Mouse (Mus musculus) mesoderm, embryonic 11.5 days (tissue): Measurements from ENCODE around the gene Gpbp1.

Experiments used
- DNase-seq: peaks from one replicate; pipeline ENCODE4 v3.0.0-alpha.2; 2012; ENCODE audit warnings: low read depth, low spot score

Gene Gpbp1

GRCm38 (mm10) chr13:111467350-111467749 lies 22.6 kb downstream of the Gpbp1 start:
- DNase-seq: no peak

GRCm38 (mm10) chr13:111461424-111461823 lies 28.5 kb downstream of the Gpbp1 start:
- peak; percentile 34 for DNase-seq

GRCm38 (mm10) chr13:111456790-111457189 lies 33.1 kb downstream of the Gpbp1 start:
- DNase-seq: no peak

GRCm38 (mm10) chr13:111444325-111444724 lies 45.6 kb downstream of the Gpbp1 start:
- DNase-seq: no peak

DNA sequence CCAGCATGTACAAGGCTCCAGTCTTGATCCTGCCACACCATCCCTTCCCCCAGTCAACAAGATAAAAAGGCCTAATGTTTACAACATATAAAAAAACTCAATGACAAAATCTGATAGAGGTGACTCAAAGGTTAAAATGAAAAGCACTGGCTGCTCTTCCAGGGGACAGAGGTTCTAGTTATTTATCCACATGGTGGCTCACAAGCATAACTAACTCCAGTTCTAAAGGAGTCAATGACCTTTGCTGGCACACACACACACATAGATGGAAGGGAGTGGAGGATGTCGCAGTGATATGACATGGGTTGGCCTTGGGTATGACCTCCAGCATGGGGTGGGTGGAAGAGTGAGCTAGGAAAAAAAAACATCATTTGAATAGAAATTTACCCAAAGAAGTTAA lies 58.7 kb downstream of the Gpbp1 start:
- DNase-seq: no peak

GRCm38 (mm10) chr13:111421330-111421729 lies 68.6 kb downstream of the Gpbp1 start:
- no peak for DNase-seq

GRCm38 (mm10) chr13:111418087-111418486 lies 71.8 kb downstream of the Gpbp1 start:
- DNase-seq: no peak

- peak; percentile 51 for DNase-seq
Observed at GRCm38 (mm10) chr13:111413156-111413555, 76.8 kb downstream of the Gpbp1 start.

DNA sequence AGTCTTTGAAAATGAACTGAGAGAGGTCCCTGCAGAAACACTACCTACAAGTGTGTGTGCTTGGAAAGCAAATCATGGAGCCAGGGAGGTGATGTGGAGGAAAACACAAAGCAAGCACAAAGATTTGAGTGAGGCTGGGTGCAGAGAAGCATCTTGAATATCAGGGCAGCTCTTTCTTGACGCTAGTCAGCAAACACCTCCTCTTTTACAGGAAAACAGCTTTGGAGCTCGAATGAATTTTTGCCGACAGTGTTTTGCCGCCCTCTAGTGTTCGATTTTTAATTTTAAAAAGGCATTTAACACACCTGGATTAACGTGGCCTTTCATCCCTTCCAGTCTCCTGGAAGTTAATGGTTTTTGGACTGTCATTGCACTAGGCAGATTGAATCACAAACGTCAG lies 79.1 kb downstream of the Gpbp1 start:
- peak; percentile 58 for DNase-seq

DNA sequence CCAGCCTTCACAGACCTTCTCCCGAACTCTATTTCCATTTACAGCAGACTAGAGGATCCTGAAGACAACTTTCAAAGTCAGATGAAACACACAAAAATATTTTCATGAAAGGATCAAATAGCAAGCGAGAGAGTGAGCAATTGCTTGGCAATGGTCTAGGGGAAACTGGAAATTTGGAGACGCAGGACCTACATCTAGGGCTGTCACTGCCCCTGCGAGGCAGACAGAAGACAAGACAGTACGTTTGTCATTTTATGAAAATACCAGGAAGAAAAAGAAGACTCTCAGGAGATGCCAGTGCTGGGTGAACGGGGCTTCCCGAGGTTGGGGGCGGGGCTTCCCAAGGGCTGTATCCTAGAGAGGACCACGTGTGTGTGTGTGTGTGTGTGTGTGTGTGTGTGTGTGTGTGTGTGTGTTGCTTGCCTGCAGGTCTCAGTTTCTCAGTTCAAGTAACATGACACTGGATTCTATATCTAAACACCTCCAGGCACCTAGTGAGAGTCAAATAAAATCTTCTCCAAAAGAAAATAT lies 83.0 kb downstream of the Gpbp1 start:
- no peak for DNase-seq

DNA sequence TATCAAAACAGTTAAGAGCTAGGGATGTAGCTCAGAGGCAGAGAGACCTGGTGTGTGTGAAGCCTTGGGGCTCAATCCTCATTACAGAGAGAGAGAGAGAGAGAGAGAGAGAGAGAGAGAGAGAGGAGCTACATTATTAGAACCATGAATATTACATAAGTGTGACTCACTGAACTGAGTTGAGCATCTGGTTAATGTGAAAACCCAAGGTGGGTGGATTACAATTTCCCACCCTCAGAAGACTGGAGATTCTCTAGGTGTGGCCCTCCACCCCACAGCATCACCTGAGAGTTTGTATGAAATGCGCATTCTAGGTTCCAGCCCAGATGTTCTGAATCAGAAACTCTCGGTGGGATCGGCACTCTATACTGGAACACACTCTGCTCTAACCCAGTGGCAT lies 84.0 kb downstream of the Gpbp1 start:
- no peak for DNase-seq

DNA sequence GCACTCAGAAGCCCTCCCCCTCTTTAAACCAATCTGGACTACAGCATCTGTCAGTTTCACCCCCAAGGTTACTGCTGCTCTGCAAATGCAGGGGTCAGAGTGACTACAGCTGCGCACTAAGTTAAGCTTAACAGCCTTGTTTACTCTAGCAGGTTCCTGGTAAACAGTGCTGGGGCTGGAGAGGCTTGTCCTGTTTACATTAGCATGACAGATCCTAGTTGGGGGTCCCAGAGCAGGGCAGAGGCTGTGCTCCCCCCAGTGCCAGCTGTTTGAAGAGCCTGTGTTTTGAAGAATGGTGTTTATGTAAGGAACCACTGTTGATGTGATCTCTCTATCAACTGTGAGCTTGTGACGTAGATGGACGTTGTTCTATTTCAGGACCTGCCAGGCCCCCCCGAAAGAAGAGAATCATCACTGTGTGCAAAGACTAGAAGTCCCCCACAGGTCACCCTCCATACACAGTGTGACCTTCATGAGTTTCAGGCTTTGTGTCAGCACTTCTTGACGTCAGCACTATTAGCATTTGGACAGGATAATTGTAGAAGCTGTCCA lies 92.2 kb downstream of the Gpbp1 start:
- peak; percentile 28 for DNase-seq

DNA sequence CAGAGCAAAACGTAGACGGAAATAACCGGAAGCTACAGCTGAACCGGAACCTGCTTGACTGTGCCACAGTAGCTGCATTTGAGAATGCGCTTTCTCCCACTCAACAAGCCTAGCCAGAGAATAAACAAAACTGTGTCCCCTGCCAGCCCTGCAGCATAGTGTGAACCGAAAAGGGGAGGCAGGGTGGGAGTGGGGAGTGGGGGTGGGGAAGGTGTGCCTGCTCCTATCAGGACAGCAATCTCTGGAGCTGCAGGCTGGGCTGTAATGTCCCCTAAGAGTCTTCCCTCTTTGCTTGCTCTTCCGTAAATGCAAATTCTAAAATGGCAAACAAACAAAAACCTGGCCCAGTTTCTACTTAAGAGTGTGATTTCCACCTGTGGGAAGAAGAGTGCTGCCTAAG lies 92.8 kb downstream of the Gpbp1 start:
- DNase-seq: no peak

DNA sequence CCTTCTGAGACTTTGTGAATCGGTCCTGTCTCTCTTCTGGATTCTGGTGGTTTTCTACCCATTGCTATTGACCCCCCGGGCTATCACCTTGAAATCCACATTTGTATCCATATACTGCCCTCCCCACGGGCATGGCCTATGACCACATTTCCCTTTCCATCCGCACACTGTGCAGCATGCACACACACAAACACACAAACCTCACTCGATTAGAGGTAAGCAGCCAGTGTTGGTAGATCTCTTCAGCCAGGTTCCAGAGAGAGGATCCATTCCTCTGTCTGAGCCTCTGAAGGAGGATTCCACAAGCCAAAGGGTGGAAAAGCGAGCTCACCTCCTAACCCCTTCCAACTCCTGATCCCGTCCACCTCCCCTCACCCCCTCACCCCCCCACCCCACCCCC lies 94.4 kb downstream of the Gpbp1 start:
- DNase-seq: no peak

DNA sequence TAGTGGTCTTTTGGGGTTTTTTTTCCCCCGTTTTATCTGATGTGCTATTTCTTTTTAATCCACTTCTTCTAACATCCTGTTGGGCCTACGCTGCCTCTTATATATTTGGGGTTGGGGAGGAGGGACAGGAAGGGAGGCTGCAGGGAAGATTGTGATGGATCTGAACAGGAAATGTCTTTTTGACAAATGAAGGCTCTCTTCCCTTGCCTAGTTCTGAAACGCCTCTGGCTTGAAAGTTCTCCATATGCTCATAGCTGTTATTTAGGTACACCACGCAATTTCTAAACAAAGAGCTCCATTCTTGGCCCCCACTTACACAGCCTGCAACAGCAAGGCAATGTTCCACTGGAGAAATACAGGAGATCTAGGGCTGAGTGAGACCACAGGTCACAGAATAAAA lies 95.0 kb downstream of the Gpbp1 start:
- DNase-seq: no peak

DNA sequence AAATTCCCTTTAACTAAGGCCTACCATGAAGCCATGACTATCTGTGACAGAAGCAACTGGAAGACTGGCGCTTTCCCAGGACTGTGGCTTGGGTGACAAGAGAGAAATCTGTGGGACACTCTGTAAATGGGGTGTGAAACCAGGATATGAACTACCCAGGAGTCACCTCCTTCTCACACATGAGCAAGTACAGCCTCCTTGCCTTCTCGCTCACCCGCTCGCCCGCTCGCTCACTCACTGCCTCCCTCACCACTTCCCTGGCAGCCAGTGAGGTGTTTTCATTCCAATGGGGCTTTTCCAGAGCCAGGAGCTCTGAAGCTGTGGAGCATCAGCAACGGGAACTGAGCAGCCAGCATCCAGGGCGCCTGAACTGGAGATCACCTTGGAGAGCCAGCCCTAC lies 95.6 kb downstream of the Gpbp1 start:
- DNase-seq: no peak

GRCm38 (mm10) chr13:111393426-111393825 lies 96.5 kb downstream of the Gpbp1 start:
- no peak for DNase-seq

DNA sequence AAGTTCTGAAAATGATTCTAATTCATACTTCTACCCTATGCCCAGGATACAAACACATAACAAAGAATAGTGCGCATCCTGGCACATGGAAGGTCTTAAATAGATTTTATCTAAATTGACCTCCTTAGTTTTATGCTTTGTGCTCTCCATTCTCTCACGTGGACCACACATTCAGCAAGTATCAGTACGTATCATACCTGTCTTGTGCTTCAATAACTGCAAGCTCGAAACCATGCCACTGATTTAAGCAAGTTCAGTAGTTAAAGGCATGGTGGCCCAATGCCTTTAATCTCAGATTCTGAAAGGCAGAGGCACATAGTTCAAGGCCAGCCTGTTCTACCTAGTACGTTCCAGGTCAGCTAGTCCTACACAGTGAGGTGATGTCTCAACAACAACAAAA lies 98.5 kb downstream of the Gpbp1 start:
- DNase-seq: no peak

- DNase-seq: no peak
Observed at GRCm38 (mm10) chr13:111391011-111391410, 98.9 kb downstream of the Gpbp1 start.

DNA sequence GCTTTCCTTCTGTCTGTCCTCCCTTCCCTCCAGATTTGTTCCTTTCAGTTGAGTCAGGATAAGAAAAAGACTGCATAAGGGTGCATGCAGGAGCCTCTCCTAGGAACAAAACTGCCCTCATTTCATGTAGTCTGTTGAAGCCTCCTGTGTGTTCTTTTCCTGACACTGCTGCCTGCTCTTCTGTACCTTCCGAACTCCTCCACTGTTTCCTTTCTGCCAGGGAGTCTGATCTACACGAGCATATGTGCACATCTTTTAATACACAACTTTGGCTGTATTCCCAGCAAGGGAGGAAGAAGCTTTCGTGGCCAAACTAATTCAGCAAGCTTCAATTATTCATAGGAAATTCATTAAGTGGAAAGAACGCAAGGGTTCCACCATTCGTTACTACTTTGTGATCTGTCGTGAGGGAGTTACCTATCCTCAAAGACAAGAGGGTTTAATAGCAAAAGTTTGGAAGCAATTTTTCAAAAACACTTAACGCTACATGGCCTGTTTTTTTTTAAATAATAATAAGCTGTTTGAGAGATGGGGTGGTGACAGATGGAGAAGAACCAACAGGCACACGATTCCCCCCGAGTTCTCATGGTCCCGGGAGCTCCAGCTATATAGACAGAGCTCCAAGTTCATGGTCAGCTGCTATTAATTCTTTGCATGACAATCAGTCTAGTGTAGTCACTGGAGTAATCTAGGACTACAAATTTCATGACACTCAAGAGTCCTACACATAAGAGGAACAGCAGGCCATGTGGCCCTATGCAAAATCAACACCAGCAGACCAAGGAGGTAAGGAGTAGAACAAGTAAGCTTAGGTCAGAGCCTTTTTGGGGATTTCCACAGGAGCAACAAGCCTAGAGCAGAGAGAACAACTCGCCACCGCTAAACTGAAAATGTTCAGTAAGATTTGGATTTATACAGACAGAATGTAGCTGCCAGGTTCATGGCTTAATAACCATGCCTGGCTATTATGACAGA lies 105.6 kb downstream of the Gpbp1 start:
- no peak for DNase-seq
